Mouse (Mus musculus): ENCODE measurements at regions not wholly inside any gene's neighbourhood (a gene's known extent, or its start where the extent isn't known, plus 50 kb on each side); places are given as distances from the start of the nearest gene placed in this dataset.
A peak's percentile ranks its signal among the peaks of the same experiment; 100 is the strongest.

- DNase-seq: peak; percentile 18 to 27
- intact Hi-C loops (cut with DNase I): no loop called here
Observed at GRCm38 (mm10) chr8:127809203-127810155, 548.9 kb upstream of the Nrp1 start.

- intact Hi-C loops (cut with DNase I): no loop called here
- no peak for DNase-seq
Observed at GRCm38 (mm10) chr8:127811338-127811737, 547.1 kb upstream of the Nrp1 start.

DNA sequence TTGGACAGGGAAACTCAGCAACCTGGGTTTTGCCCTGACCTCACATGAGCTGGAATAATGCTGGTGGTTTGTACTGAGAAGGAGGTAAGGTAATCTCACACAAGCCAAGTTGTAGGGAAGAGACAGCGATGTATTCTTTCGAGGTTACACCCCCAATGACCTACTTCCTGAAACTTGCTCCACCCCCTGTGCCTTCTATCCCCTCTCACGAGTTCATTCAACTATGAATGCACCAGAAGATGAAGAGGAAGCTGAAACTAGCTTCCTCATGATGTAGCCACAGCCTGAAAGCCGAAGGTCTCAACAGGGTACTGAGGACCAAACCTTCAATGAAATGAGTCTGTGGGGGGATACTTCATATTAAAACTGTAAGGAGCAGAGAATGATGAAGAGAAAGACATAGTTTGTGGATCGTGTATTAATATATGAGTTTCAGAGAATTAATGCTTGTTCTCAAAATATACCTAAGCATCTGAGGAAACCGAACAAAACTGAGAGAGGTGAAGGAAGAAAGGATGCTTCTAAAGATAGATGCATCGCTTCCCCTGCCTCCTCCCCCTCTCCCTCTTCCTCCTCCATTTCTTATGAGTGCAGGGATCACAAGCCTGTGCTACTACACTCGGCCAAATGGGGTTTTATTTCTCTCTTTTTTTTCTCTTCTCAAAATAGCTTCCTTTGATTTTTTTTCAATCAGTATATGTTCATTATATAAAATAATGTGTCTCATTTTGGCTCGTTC, 543.5 kb upstream of the Nrp1 start:
- intact Hi-C loops (cut with DNase I): no loop called here
- DNase-seq: no peak

DNA sequence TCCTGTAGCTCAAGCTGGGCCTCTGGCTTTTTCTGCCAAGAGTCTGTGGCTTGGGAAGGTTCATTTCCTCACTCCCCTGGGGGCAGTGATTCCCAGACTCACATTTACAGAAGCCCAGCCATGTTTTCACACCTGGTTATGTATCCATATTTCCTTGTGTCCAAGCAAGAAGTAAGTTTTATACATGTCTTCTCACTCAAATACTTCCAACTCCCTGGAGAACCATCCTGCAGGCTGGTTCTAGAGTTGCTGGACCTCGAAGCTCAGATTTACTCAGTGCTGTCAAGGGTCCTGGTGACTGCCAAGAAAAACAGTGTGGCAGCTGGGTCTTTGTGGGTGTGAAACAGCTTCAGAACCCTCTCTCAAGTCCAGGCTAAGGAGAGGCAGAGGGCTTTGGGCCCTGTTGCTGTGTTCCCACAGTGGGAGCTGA, 537.6 kb upstream of the Nrp1 start:
- peak; percentile 41 to 50 for DNase-seq
- intact Hi-C loops (cut with DNase I): no loop called here

DNA sequence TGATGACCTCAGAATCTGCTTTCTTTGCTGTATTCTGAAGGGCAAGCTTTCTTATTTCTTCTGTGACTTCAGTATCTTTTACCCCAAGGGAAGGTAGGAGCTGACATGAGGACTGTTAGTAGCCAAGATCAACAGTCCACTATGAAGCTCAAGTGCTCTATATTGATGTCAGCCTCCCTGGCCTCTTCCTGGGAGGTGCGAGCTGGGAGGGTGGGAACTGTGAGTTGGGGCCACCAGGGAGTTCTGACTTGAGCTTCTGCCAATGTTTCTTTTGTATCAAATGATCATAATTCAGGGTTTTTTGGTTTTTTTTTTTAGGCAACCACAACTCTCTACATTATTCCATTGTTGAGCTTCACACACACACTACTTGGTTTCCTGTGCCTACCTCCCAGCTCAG, 536.8 kb upstream of the Nrp1 start:
- intact Hi-C loops (cut with DNase I): no loop called here
- peak; percentile 54 to 57 for DNase-seq

GRCm38 (mm10) chr8:127825041-127825440, 533.4 kb upstream of the Nrp1 start:
- intact Hi-C loops (cut with DNase I): no loop called here
- DNase-seq: no peak

DNA sequence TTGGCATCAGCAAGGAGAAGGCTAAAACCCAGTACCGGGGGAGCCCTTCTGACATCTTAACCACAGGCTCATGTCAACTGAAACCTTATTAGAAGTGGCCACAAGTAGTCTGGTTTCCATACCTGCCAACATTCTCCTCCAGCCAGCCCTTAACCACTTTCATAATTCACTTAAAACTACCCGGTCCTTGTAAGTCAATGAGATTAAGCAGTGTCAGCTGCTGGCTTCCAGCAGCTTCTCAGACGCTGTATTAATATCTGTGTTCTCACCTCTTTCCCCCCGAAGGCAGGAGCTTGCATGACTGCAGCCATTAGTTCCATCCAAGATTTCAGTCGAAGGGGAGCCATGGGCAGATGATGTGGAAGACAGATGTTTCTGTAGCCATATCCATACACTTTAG, 530.6 kb upstream of the Nrp1 start:
- DNase-seq: no peak
- intact Hi-C loops (cut with DNase I): no loop called here

DNA sequence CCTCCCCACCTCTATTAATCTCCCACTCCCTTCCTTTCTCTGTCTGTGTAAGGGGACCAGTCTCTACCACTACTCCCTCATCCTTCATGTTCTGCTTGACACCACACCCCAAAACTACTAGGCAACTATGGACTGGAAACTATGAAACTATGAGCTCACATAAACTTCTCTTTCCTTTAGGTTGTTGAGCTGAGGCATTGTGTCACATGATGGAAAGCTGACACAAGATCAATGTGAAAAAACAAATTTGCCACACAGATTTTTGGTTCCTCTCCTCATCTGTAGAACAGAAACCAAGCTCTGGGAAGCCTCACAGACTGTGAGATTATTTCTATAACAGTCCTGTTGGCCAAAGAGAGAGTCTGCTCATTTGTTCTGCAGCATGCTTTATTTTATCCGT, 528.7 kb upstream of the Nrp1 start:
- no peak for DNase-seq
- intact Hi-C loops (cut with DNase I): no loop called here

GRCm38 (mm10) chr8:127834006-127834405, 524.4 kb upstream of the Nrp1 start:
- intact Hi-C loops (cut with DNase I): no loop called here

GRCm38 (mm10) chr8:127836410-127837206, 521.8 kb upstream of the Nrp1 start:
- intact Hi-C loops (cut with DNase I): loop anchor here (5.0 kb wide), 1 partner anchor 521 kb away; the partner anchor contains the start of gene Nrp1
- no peak for DNase-seq

More at GRCm38 (mm10) chr8:127834006-127834405, 524.4 kb upstream of the Nrp1 start:
- DNase-seq: peak; percentile 52 to 57

DNA sequence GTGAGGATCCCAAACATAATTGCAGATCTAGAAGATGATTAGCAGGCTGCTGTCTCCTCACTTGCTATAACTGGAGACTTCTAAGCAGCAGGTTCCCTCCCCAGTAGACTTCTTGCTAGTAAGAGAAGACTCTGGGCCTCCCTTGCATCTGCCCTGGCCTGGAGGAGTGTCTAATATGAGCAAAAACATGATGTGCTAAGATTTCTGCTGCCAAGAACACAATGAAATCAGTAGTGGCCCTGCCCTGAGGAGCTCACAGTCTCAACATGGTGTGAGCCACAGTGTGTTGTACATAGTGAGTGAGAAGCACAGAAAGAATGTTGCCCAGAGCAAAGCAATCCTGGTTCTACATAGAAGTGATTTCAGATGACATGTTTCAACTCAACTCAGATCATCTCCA, 520.1 kb upstream of the Nrp1 start:
- no peak for DNase-seq
- intact Hi-C loops (cut with DNase I): loop anchor here (5.0 kb wide), 1 partner anchor 519 kb away; the partner anchor contains the start of gene Nrp1

DNA sequence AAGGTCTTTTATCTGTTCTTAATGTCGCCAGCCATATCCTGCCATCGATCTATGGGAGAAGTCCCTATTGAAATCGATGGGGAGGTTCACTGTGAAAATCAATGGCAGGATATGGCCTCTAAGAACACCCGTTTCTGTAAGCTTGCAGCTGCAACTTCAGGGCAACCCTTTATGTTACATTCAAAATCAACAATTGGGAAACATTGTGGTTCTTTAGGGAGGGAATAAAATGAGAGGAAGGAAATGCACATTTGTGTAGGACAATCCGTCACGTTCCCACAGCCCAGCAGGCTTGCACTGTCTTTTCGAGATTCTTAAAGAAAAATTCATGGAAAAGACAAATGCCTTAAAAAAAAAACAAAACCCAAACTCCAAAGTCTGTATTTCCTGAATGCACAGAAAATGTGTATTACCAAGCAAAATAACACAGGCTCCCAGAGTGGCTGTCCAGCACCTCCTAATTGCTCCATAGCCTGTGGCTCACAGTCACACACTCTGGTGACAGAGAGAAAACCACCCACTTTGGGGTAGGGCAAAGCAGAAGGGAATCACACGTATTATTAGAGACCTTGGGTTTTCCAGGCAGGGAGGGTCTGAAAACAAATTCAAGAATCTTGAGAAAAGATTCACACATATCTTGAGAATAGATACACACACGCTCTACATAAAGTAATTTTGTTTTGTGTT, 510.9 kb upstream of the Nrp1 start:
- intact Hi-C loops (cut with DNase I): no loop called here

DNA sequence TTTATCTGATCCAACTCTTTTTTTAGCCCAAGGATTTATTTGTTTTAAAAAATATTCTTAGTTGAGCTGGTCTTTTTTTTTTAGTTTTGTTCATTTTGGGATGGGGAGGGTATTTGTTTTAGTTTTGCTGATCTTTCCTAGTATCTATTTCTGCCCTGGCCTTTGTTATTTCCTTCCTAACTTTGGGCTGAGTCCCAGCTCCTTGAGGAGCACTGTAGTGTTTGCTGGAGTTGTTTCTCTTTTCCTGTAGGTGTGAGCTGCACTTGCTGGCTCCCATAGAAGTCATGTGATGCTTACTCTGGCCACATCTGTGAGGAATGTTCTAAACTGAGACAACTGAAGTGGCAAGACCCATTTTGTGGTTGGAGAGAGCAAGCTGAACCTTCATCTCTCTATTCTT, 508.5 kb upstream of the Nrp1 start:
- no peak for DNase-seq
- intact Hi-C loops (cut with DNase I): no loop called here

More for the DNA sequence above, 510.9 kb upstream of the Nrp1 start:
- DNase-seq: no peak

DNA sequence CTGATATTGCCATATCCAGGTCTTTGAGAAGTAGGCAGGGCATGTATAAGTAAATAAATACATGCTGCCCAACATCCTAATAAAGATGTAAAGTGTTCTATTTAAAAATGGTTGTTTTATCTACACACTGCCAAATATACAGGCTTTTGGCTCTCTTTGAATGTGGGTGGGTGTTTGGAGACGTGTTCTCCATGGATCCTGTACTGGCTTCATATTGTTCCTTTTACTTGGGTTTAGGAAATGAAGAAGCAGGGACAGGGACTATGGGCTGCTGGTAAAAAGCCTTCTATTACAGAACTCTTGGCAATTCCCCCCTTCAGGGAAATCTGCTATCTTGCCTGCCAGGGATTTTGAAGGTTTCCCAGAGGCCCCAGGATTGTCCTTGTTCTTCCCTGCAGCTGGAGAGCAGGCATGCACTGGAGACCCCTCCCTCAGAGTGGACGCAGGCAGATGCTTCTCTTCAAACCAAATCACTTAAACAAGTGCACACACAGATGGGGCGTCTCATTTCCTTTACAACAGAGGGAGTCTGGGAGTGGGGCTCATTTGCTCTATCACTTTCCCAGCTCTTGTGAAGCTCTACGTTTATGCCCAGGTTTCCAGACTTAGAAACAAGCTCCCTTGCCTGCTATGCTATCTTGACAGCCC, 502.6 kb upstream of the Nrp1 start:
- intact Hi-C loops (cut with DNase I): no loop called here
- DNase-seq: peak; percentile 29 to 42

GRCm38 (mm10) chr8:127856351-127857135, 501.9 kb upstream of the Nrp1 start:
- intact Hi-C loops (cut with DNase I): no loop called here
- peak; percentile 27 to 32 for DNase-seq

DNA sequence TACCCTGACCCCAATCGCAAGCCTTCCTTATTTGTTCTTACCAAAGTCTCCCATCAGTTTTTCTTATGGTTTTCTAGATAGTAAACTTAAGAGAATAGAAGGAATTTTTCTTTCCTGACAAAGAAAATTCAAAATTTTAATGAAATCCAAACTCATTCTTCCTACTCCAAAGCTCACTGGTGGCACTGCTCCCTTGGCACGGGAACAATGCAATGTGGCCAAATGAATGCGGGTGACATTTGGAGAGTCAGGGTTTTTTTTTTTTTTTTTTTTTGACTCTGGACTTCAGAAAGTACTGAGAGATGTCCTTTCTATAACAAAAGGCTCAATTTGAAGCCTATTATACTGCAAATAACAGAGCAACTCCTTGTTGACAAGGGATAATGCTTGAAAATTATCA, 499.4 kb upstream of the Nrp1 start:
- DNase-seq: peak in 1 of 2 experiments; percentile 37
- intact Hi-C loops (cut with DNase I): no loop called here

GRCm38 (mm10) chr8:127860376-127860775, 498.0 kb upstream of the Nrp1 start:
- DNase-seq: no peak
- intact Hi-C loops (cut with DNase I): no loop called here

- DNase-seq: peak; percentile 13 to 29
- intact Hi-C loops (cut with DNase I): no loop called here
Observed at GRCm38 (mm10) chr8:127860891-127861290, 497.5 kb upstream of the Nrp1 start.

- DNase-seq: no peak
- intact Hi-C loops (cut with DNase I): no loop called here
Observed at GRCm38 (mm10) chr8:127884641-127885040, 473.8 kb upstream of the Nrp1 start.
